Mouse (Mus musculus) embryonic facial prominence, embryonic 14.5 days (tissue): ENCODE data around the gene Thumpd3. TPM values are rescaled to one million over a fixed set of nuclear protein-coding genes. Genes with fewer than 3 reads are reported as not detected.

Experiments
- ATAC-seq: fragments of 200-750 bp; cut with Nextera tagmentation; 2 replicates; pipeline ENCODE4 v1.8.0; 2017; ENCODE audit warnings: low read depth, moderate number of reproducible peaks, moderate TSS enrichment
- DNase-seq: peaks from one replicate; pipeline ENCODE4 v3.0.0-alpha.2; 2015; ENCODE audit warnings: low spot score
- H3K27ac ChIP-seq: fragments of 300-500 bp; sonication (generic); replicated peaks from 2 replicates; pipeline ENCODE4 v1.5.1; 2014; ENCODE audit warnings: low read depth, mild to moderate bottlenecking, low read length, moderate library complexity
- H3K27me3 ChIP-seq: fragments of 300-500 bp; sonication (generic); replicated peaks from 2 replicates; pipeline ENCODE4 v1.6.1; 2014; ENCODE audit warnings: low read length; ENCODE audit not compliant: control insufficient read depth, insufficient read depth
- H3K36me3 ChIP-seq: fragments of 300-500 bp; sonication (generic); 2 replicates; pipeline ENCODE4 v1.6.1; 2014; ENCODE audit warnings: low read length, mixed read lengths; ENCODE audit not compliant: control insufficient read depth, insufficient read depth
- H3K4me1 ChIP-seq: fragments of 300-500 bp; sonication (generic); 2 replicates; pipeline ENCODE4 v1.6.1; 2014; ENCODE audit warnings: antibody characterized with exemption, low read length; ENCODE audit not compliant: control insufficient read depth, insufficient read depth
- H3K4me2 ChIP-seq: fragments of 300-500 bp; sonication (generic); 2 replicates; pipeline ENCODE4 v1.6.1; 2014; ENCODE audit warnings: low read depth, mild to moderate bottlenecking, low read length, moderate library complexity, mixed read lengths
- H3K4me3 ChIP-seq: fragments of 300-500 bp; sonication (generic); 2 replicates; pipeline ENCODE4 v1.5.1; 2014; ENCODE audit warnings: low read depth, mild to moderate bottlenecking, low read length
- H3K9ac ChIP-seq: fragments of 300-500 bp; sonication (generic); 2 replicates; pipeline ENCODE4 v1.6.1; 2014; ENCODE audit warnings: low read depth, mild to moderate bottlenecking, low read length, moderate library complexity, mixed read lengths
- H3K9me3 ChIP-seq: fragments of 300-500 bp; sonication (generic); 2 replicates; pipeline ENCODE4 v1.6.1; 2016; ENCODE audit warnings: low read length; ENCODE audit not compliant: control insufficient read depth
- WGBS: fragments of 180-500 bp; shearing (Covaris S2); extraction: QIAGEN DNeasy Blood & Tissue Kit; methylation state at CpG from one replicate; pipeline ENCODE4 v1.1.7; 2014; 5-methylcytosine and 5-hydroxymethylcytosine counted together
- polyA plus RNA-seq: library from polyadenylated mRNA; unstranded; fragments of >200 nt; fragmentation: Nextera tagmentation; extraction: Ambion mirVana; gene quantifications from 2 replicates; pipeline ENCODE4 v1.2.1, GENCODE M21; 2014

The Thumpd3 gene
- polyA plus RNA-seq, 1 experiment from 2014 or later = 36.1 TPM

DNA sequence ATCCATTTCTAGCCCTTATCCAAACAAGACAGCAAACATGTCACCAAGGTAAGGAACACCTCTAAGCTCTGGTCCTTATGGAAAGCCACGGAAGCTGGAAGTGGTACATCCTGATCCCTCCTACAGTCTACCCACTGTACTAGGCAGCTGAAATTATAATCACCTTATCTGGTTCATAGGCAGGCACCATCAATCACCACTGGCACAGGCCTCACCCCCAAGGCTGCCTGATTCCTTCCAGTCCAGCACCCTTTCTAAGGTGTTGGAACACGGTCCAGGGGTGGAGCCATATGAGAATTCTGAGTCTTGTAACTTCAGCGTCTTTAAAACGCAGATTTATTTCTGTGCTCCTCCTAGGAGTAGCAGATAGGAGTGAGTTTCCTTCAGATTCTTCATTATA is 32.5 kb upstream of the Thumpd3 start:
- Histone ChIP-seq H3K9me3 (no peaks in the 10 kb centered on the region), H3K27ac (peak overlapping the region; percentile 84; the same call in 1 of the 2 replicates), H3K36me3 (no peaks in the 10 kb centered on the region), H3K9ac (no peak overlapping the region), H3K4me1 (peaks cover 6% of the 10 kb centered on the region), H3K4me2 (no peak overlapping the region), H3K4me3 (no peak overlapping the region), H3K27me3 (no peaks in the 10 kb centered on the region)
- DNase-seq = no peak
- WGBS = 85% methylated on average over 4 of the region's 4 CpGs
- no peak for ATAC-seq

DNA sequence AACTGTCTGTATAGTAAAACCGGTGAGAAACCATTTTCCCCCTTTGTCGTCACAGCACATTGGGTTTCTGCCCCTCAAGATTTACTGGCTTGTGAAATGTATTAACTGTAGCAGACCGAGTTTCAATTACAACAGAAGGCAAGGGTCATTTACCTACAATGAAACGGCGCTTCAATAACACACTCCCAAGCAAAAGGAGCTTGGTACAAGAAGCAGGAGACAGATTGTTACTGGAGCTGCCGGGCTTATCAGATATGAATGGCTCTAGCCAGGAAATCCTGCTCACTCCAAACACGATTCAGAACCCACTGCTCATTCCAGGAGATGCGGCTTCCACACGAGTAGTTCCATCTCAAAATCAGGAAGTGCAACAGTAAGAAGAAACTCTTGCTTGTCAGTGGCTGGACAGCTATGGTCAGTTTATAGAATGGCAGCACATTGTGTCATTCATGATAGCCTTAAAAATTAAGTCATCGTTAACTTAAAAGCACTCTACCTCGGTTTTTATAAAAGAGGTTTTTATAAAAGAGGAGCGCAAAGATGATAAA is 28.5 kb upstream of the Thumpd3 start:
- no peak for ATAC-seq
- H3K27ac ChIP-seq = no peak overlapping the region
- H3K9me3 ChIP-seq = no peaks in the 10 kb centered on the region
- peaks cover 2% of the 10 kb centered on the region for H3K4me1 ChIP-seq
- H3K27me3 ChIP-seq = no peaks in the 10 kb centered on the region
- H3K36me3 ChIP-seq = no peaks in the 10 kb centered on the region
- no peak for DNase-seq
- H3K4me3 ChIP-seq = no peak overlapping the region
- no peak overlapping the region for H3K4me2 ChIP-seq
- no peak overlapping the region for H3K9ac ChIP-seq
- WGBS = 57% methylated on average over 12 of the region's 12 CpGs

DNA sequence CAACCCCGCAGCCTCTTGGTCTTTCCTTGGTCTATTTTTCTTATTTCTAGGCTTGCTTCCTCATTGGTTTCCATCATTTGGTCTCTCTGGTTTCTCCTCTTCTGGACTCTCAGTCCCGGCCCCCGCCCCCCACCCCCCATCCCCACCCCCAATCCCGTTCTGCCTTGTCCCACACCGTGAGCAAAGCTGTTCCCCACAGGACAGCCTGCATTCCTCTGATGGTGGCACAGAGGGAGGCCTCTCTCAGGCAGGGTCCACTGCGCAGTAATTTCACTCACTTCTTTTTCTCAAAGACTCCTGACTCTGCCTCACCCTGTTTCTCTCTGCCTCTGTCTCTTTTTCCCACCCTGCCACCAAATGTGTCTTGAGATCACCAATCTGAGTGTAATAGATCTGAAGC is 27.9 kb upstream of the Thumpd3 start:
- H3K4me1 ChIP-seq = no peaks in the 10 kb centered on the region
- H3K27ac ChIP-seq = no peak overlapping the region
- no peak for ATAC-seq
- no peaks in the 10 kb centered on the region for H3K9me3 ChIP-seq
- no peak overlapping the region for H3K4me2 ChIP-seq
- no peak overlapping the region for H3K4me3 ChIP-seq
- H3K9ac ChIP-seq = no peak overlapping the region
- no peak for DNase-seq
- WGBS = 24% methylated on average over 6 of the region's 6 CpGs
- no peaks in the 10 kb centered on the region for H3K36me3 ChIP-seq
- no peaks in the 10 kb centered on the region for H3K27me3 ChIP-seq

DNA sequence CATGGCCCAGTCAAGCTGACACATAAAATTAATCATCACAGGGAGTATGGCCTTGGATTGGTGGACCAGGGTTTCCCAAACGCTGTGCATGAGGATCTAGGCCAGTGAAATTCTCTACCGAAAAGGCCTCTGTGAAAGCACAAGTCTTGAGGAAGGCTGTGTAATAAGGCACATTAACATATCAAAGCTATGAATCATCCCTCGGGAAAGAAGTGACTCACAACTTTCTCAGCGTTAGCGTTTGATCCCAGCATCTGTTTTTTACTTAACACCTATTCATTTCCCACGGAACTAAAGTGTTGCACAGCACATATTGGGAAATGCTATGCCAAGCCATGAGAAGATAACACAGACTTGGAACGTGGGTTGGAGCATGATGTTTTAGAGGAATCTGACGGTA is 21.2 kb upstream of the Thumpd3 start:
- H3K4me2 ChIP-seq = no peak overlapping the region
- H3K4me1 ChIP-seq = no peaks in the 10 kb centered on the region
- H3K4me3 ChIP-seq = no peak overlapping the region
- no peaks in the 10 kb centered on the region for H3K9me3 ChIP-seq
- no peaks in the 10 kb centered on the region for H3K27me3 ChIP-seq
- H3K9ac ChIP-seq = no peak overlapping the region
- no peak for ATAC-seq
- no peak overlapping the region for H3K27ac ChIP-seq
- peak; percentile 49 for DNase-seq
- no peaks in the 10 kb centered on the region for H3K36me3 ChIP-seq
- 40% methylated on average over 8 of the region's 8 CpGs for WGBS

DNA sequence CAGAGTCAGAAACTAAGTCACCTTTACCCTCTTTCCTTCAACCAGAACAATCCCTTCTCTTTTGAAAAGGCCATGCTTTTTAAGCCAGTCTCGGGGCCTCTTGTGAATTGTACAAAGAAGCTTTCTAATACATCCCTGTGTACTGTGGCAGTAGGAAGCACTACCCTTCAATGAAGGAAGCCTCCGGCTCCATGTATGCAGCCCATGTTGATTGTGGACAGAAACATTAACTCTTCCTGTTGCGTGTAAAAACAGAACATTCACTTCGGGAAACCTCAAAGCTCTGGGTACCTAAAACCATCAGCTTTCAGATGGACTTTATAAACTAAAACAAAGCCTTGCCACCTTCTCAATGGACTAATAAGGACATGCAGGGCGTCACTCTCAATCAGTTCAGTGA is 20.3 kb upstream of the Thumpd3 start:
- 70% methylated on average over 5 of the region's 5 CpGs for WGBS

DNA sequence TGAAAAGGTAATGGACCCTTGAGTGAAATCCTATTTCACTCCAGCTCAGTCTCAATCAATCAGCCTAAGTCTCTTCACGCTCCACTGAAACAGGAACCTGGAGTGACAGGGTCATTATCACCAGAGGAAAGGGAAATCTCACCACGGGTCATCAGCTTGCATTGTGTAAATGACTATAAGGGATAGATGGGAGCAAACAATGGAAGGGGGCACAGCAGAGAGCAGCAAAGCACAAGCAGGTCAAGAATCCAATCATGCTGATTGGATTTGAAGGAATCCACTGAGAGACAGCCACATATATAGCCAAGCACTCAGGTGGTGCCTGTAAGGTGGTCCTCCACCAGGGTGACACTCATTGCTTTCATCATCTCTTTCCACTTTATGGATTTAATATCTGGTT is 18.6 kb upstream of the Thumpd3 start:
- no peaks in the 10 kb centered on the region for H3K9me3 ChIP-seq
- ATAC-seq (peak; percentile 44; the same call in 1 of the 2 replicates), DNase-seq (peak; percentile 49)
- no peaks in the 10 kb centered on the region for H3K4me1 ChIP-seq
- H3K27me3 ChIP-seq = no peaks in the 10 kb centered on the region
- WGBS = 36% methylated on average over 2 of the region's 2 CpGs
- H3K27ac ChIP-seq = no peak overlapping the region
- no peak overlapping the region for H3K4me3 ChIP-seq
- H3K36me3 ChIP-seq = no peaks in the 10 kb centered on the region
- H3K9ac ChIP-seq = no peak overlapping the region
- no peak overlapping the region for H3K4me2 ChIP-seq

More for the DNA sequence above, 20.3 kb upstream of the Thumpd3 start:
- no peak for ATAC-seq
- Histone ChIP-seq H3K4me3 (no peak overlapping the region), H3K4me2 (no peak overlapping the region), H3K27ac (no peak overlapping the region), H3K36me3 (no peaks in the 10 kb centered on the region), H3K4me1 (no peaks in the 10 kb centered on the region), H3K27me3 (no peaks in the 10 kb centered on the region), H3K9me3 (no peaks in the 10 kb centered on the region), H3K9ac (no peak overlapping the region)
- no peak for DNase-seq

DNA sequence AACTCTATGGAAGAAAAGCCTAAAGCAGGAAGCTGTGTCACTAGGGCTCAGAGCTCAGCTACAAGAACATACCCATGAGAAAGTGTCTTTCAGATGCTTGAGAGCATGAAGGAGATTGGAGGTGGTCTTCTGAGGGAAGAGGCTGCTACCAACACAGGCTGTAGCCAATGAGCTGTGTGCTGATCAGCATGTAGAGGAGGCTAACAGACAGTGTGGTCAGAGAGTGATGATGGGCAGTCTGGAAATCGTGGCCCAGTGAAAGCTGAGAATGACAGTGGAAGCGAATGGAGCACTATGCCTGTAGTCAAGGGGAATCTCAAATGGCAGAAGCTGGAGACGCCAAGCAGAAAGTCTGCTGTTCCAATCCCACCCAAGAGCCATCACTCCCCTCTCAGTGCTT is 17.0 kb upstream of the Thumpd3 start:
- Histone ChIP-seq H3K9me3 (no peaks in the 10 kb centered on the region), H3K27ac (no peak overlapping the region), H3K27me3 (no peaks in the 10 kb centered on the region), H3K9ac (no peak overlapping the region), H3K36me3 (no peaks in the 10 kb centered on the region), H3K4me1 (no peaks in the 10 kb centered on the region), H3K4me2 (no peak overlapping the region), H3K4me3 (no peak overlapping the region)
- ATAC-seq = no peak
- WGBS = 63% methylated on average over 3 of the region's 3 CpGs
- no peak for DNase-seq

DNA sequence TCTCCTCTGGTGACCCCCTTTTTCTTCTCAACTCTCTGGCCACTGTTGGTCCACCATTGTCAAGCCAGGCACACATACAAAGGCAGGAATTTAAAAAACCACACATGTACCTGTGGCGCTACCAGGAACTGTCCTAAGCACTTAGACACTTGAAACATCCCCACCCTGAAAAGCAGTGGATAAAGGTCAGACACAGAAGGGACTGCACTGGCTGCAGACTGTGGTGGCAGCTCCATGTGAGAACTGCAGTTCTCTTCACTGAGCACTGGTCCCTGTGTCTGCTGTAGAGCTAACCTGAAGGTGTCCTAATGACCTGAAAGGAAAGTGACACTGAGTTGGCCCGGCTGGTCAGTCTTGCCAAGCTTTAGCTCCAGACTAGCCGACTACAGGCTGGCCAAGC is 15.5 kb upstream of the Thumpd3 start:
- H3K36me3 ChIP-seq = no peaks in the 10 kb centered on the region
- 78% methylated on average over 3 of the region's 3 CpGs for WGBS
- H3K9ac ChIP-seq = no peak overlapping the region
- H3K4me1 ChIP-seq = no peaks in the 10 kb centered on the region
- no peak overlapping the region for H3K27ac ChIP-seq
- H3K4me3 ChIP-seq = no peak overlapping the region
- H3K4me2 ChIP-seq = no peak overlapping the region
- DNase-seq = no peak
- no peaks in the 10 kb centered on the region for H3K27me3 ChIP-seq
- no peaks in the 10 kb centered on the region for H3K9me3 ChIP-seq
- ATAC-seq = no peak

DNA sequence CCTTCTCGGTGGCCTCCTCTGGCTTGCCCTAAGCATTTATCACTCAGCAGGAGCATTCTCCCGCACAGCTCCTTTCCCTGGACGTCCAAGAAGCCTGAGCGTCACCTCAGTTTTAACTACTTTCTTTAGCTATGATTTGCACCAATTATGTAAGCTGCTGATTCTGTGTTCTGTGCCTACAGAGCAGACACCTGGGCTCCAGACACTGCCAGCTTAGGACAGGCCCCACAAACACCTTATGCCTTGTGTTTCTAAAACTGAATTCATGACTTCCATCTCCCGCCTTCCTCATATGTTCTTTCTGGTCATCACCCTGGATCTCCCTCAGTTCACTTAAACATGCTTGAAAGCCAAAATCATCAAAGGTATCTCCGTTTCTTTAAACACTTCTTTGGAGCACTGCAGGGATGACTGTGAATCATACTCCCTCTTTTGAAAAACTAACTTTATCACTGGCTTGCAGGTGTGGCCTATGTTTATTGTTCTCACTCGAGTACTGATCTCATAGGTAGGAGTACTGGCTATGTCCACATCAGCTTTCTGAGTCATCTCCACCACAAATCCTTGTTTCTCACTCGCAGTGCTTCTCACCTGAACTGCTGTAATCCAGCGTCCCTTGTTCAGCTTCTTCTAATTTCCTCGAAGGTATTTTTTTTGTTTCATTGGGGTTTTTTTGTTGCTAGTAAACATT is 14.9 kb upstream of the Thumpd3 start:
- H3K36me3 ChIP-seq = no peaks in the 10 kb centered on the region
- no peak overlapping the region for H3K4me3 ChIP-seq
- no peak for DNase-seq
- no peak overlapping the region for H3K4me2 ChIP-seq
- H3K27me3 ChIP-seq = no peaks in the 10 kb centered on the region
- peak overlapping the region; percentile 63 for H3K27ac ChIP-seq
- WGBS = 63% methylated on average over 10 of the region's 10 CpGs
- no peaks in the 10 kb centered on the region for H3K4me1 ChIP-seq
- no peak for ATAC-seq
- no peaks in the 10 kb centered on the region for H3K9me3 ChIP-seq
- H3K9ac ChIP-seq = no peak overlapping the region
